Mouse (Mus musculus) macrophage (primary cell): ENCODE data around the gene Ehhadh. TPM values are rescaled to one million over a fixed set of nuclear protein-coding genes. Genes with fewer than 3 reads are reported as not detected.
"Not testable (repeated sequence)": the region's sequence is repeated elsewhere in the genome, so short reads cannot be mapped to it uniquely, and the experiment has no call there.

Source experiments
- H3K27ac ChIP-seq: fragments of 350-480 bp; formaldehyde crosslinking; 2 replicates; pipeline ENCODE4 v1.9.0; 2021
- H3K36me3 ChIP-seq: fragments of 350-480 bp; formaldehyde crosslinking; 2 replicates; pipeline ENCODE4 v1.9.0; 2021; ENCODE audit errors: inconsistent target
- H3K4me3 ChIP-seq: fragments of 350-480 bp; formaldehyde crosslinking; 2 replicates; pipeline ENCODE4 v1.9.0; 2021; ENCODE audit errors: inconsistent target
- H3K79me2 ChIP-seq: fragments of 350-480 bp; formaldehyde crosslinking; 2 replicates; pipeline ENCODE4 v1.9.0; 2021; ENCODE audit errors: inconsistent target
- WGBS: methylation state at CpG from one replicate; pipeline ENCODE4 v1.1.7; 2026; ENCODE audit warnings: inconsistent platforms; ENCODE audit not compliant: missing documents; 5-methylcytosine and 5-hydroxymethylcytosine counted together
- polyA plus RNA-seq: library from polyadenylated mRNA; stranded (reverse); fragments of 250-400 nt; gene quantifications from 3 replicates; pipeline ENCODE4 v1.2.4, GENCODE M21; 2018; ENCODE audit warnings: inconsistent platforms

Gene Ehhadh
- polyA plus RNA-seq, 1 experiment from 2014 or later = 1.1 TPM

- no peak overlapping the region for H3K27ac ChIP-seq
- H3K36me3 ChIP-seq = no peaks in the 10 kb centered on the region
- H3K4me3 ChIP-seq = no peak overlapping the region
- WGBS = 85% methylated on average over 7 of the region's 7 CpGs
- H3K79me2 ChIP-seq = no peaks in the 10 kb centered on the region
These were observed 28.0 kb upstream of the Ehhadh start for GRCm38 (mm10) chr16:21815669-21816010.

DNA sequence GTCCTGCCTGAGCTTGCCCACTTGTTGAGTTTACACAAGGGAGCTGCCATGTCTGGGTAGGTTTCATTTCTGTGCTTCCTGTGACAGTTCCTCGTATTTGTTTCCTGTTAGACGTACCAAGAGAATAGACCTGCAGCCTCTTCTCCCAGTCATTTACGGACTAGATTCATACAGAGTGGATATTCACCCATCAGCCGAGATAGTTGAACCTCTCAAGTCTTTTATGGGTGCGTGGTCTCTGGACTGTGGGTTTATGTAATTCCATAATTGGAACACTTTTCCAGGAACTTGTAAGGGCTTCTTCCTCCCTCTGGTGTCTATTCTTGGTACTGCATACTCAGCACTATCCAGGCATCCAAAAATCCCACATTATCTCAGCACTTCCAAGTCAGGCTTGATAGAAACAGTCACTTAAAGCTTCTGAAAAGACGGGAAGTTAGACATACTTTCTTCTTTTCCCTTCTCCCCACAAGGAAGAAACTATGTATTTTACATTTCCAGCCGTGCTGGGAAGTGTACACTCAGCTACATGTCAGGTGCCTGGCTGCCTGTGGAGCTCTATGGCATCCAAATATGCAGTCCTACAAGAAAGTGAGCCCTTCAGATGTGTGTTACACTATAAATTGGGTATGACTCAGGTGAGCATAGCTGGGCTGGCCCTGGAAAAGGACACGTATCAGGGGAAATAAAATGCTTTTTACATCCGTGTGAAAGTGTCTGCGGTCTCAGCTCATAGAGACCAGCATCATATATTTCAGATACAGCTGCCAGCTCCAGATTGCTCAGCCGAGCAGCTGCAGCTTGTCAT is 27.5 kb upstream of the Ehhadh start:
- no peak overlapping the region for H3K4me3 ChIP-seq
- H3K79me2 ChIP-seq = no peaks in the 10 kb centered on the region
- 57% methylated on average over 11 of the region's 11 CpGs for WGBS
- H3K36me3 ChIP-seq = no peaks in the 10 kb centered on the region
- no peak overlapping the region for H3K27ac ChIP-seq

- WGBS = 94% methylated on average over 6 of the region's 6 CpGs
- Histone ChIP-seq H3K4me3 (no peak overlapping the region), H3K36me3 (no peaks in the 10 kb centered on the region), H3K27ac (no peak overlapping the region), H3K79me2 (no peaks in the 10 kb centered on the region)
These were observed 25.7 kb upstream of the Ehhadh start for GRCm38 (mm10) chr16:21813164-21813834.

DNA sequence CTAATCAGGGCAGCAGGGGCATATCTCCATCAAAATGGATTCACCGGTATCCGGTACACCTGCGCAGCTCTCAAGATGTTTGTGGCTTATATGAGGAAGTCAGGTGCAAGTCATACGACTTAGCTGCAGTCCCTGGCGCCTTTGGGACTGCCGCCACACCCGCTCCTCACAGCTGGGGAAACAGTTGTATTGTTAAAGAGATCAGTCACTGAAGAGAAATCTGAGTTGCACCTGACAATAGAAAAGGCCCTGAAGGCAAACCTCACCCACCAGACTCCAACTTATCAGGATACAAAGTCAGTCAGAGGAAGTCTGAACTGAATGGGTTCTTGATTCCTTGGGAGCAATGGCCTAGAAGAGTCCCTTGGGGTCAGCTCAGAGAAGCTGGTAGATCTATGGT is 20.2 kb upstream of the Ehhadh start:
- H3K27ac ChIP-seq, H3K4me3 ChIP-seq, H3K36me3 ChIP-seq, H3K79me2 ChIP-seq: not testable (repeated sequence)
- WGBS = 87% methylated on average over 7 of the region's 7 CpGs

DNA sequence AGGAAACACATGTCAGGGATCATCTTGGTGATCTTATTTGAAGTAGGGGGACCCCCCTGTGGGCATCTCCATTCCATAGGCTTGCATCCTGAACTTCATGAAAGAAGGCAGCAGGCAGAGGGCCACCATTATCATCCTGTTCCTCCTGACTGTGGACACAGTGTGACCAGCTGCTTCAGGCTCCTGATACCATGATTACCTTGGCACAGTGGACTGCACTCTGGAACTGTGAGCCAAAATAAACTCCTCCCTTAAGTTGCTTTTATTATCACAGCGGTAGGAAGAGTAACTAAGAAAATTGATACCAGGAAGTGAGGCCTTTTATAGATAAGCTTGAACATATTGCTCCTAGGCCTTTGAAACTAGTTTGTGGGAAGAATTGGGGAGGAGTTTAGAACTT is 19.3 kb upstream of the Ehhadh start:
- WGBS = 93% methylated on average over 1 of the region's 1 CpGs
- no peak overlapping the region for H3K27ac ChIP-seq
- H3K79me2 ChIP-seq = no peaks in the 10 kb centered on the region
- H3K36me3 ChIP-seq = no peaks in the 10 kb centered on the region
- H3K4me3 ChIP-seq = no peak overlapping the region

GRCm38 (mm10) chr16:21804258-21804657 is 16.7 kb upstream of the Ehhadh start:
- no peaks in the 10 kb centered on the region for H3K79me2 ChIP-seq
- 92% methylated on average over 1 of the region's 1 CpGs for WGBS
- H3K4me3 ChIP-seq = no peak overlapping the region
- H3K27ac ChIP-seq = no peak overlapping the region
- no peaks in the 10 kb centered on the region; the same call in 1 of the 2 replicates for H3K36me3 ChIP-seq

DNA sequence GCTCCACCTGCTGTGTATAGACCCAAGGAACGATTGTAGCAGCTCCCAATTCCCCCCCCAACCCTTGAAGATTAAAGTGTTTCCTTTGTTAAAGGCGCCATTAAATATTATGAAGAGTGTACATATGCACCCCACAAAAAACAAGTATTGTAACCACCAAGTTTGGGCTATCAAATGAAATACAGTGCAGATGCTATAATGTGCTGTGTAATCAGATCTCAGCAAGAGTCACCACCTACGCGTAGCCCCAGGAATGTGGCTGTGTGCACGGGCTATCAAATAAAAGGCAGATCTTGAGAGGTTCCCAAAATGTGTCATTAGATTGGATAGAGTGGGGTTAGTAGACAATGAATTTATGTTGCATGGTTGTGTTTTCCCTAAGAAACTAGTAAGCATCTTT is 7.5 kb upstream of the Ehhadh start:
- Histone ChIP-seq H3K4me3 (peak overlapping the region; percentile 76), H3K36me3 (no peaks in the 10 kb centered on the region), H3K79me2 (no peaks in the 10 kb centered on the region), H3K27ac (no peak overlapping the region)
- WGBS = 51% methylated on average over 5 of the region's 5 CpGs

- Histone ChIP-seq H3K27ac (peak overlapping the region; percentile 82), H3K79me2 (no peaks in the 10 kb centered on the region), H3K36me3 (no peaks in the 10 kb centered on the region), H3K4me3 (peak overlapping the region; percentile 76)
- WGBS = 2% methylated on average over 14 of the region's 14 CpGs
These were observed 7.1 kb upstream of the Ehhadh start for GRCm38 (mm10) chr16:21794697-21795045.

GRCm38 (mm10) chr16:21793875-21794696 is 6.5 kb upstream of the Ehhadh start, which contains the start of gene Map3k13:
Gene Map3k13, plus strand, starts transcription at chr16:21794346.
- 1% methylated on average over 47 of the region's 47 CpGs for WGBS
- peak within 1 kb of the TSS; percentile 82 for H3K27ac ChIP-seq
- H3K4me3 ChIP-seq = peak within 1 kb of the TSS; percentile 76
- H3K36me3 ChIP-seq = no peaks in the 10 kb centered on the region
- no peaks in the 10 kb centered on the region for H3K79me2 ChIP-seq

DNA sequence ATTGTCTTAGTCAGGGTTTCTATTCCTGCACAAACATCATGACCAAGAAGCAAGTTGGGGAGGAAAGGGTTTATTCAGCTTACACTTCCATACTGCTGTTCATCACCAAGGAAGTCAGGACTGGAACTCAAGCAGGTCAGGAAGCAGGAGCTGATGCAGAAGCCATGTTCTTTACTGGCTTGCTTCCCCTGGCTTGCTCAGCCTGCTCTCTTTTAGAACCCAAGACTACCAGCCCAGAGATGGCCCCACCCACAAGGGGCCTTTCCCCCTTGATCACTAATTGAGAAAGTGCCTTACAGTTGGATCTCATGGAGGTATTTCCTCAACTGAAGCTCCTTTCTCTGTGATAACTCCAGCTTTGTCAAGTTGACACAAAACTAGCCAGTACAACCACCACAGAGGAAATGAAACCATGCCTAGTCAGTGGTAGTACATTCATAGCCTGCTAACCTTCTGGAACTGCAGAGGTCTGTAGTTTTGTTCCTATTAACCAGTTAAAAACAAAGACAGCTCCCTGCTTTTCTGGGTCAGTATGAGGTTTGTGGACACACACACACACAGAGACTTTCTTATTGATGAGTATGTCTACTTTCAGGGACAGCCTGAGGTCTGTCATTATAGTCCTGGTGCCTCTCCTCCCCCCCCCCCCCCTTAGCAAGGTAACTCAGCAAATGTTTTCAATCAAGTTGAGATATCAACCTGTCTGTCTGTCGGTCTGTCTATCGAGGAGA is 5.6 kb upstream of the Ehhadh start:
- peak overlapping the region; percentile 76 for H3K4me3 ChIP-seq
- H3K27ac ChIP-seq = peak overlapping the region; percentile 82
- 26% methylated on average over 2 of the region's 2 CpGs for WGBS

DNA sequence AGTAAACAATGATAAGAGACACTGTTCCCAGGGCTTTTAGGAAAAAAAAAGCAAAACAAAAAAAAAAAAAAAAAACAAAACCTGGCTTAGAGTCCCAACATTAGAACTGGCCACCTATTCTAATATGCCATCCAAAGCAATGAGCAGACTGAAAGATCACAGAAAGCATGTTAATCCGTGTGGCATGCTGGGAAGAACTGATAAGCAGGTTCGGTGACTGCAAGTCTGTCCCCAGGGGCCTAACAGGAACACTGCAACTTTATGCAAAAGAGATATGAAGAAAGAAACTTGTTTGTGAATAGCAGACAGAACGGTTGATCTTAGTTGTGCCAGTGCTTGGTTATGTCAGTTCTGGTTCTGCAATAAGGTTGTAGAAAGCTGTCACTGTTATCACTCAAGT is 4.2 kb upstream of the Ehhadh start:
- Histone ChIP-seq H3K36me3 (no peaks in the 10 kb centered on the region), H3K4me3 (no peak overlapping the region), H3K27ac (no peak overlapping the region), H3K79me2 (no peaks in the 10 kb centered on the region)
- 85% methylated on average over 3 of the region's 3 CpGs for WGBS

More for the DNA sequence above, 5.6 kb upstream of the Ehhadh start:
- not testable (repeated sequence) for H3K79me2 ChIP-seq, H3K36me3 ChIP-seq

- Histone ChIP-seq H3K4me3 (no peak overlapping the region), H3K36me3 (no peaks in the 10 kb centered on the region), H3K27ac (no peak overlapping the region), H3K79me2 (no peaks in the 10 kb centered on the region)
- 54% methylated on average over 1 of the region's 1 CpGs for WGBS
These were observed 2.9 kb upstream of the Ehhadh start for GRCm38 (mm10) chr16:21790469-21790868.

- Histone ChIP-seq H3K36me3 (no peaks in the 10 kb centered on the region), H3K27ac (no peak overlapping the region), H3K79me2 (no peaks in the 10 kb centered on the region), H3K4me3 (no peak overlapping the region)
- WGBS = 88% methylated on average over 2 of the region's 2 CpGs
These were observed 1.6 kb upstream of the Ehhadh start for GRCm38 (mm10) chr16:21789180-21789579.

- H3K27ac ChIP-seq = no peak overlapping the region
- WGBS = 79% methylated on average over 3 of the region's 3 CpGs
These were observed 974 bp upstream of the Ehhadh start for GRCm38 (mm10) chr16:21788581-21788980.

More at GRCm38 (mm10) chr16:21788581-21788980, 974 bp upstream of the Ehhadh start:
- Histone ChIP-seq H3K79me2 (no peaks in the 10 kb centered on the region), H3K36me3 (no peaks in the 10 kb centered on the region), H3K4me3 (no peak overlapping the region)
